Mouse (Mus musculus) kidney, embryonic 14.5 days (tissue): ENCODE results near the gene Rps25. TPM values are rescaled to one million over a fixed set of nuclear protein-coding genes. Genes with fewer than 3 reads are reported as not detected.
"Not testable (repeated sequence)": the region's sequence is repeated elsewhere in the genome, so short reads cannot be mapped to it uniquely, and the experiment has no call there.

Experiments used
- ATAC-seq: fragments of 200-750 bp; cut with Nextera tagmentation; 2 replicates; pipeline ENCODE4 v1.8.0; 2017; ENCODE audit warnings: moderate number of reproducible peaks, mild to moderate bottlenecking, moderate TSS enrichment, moderate library complexity; ENCODE audit not compliant: low FRiP score, low TSS enrichment
- H3K27ac ChIP-seq: fragments of 300-500 bp; sonication (generic); 2 replicates; pipeline ENCODE4 v1.5.1; 2014; ENCODE audit warnings: low read depth, mild to moderate bottlenecking, low read length, moderate library complexity, mixed read lengths
- H3K27me3 ChIP-seq: fragments of 300-500 bp; sonication (generic); 2 replicates; pipeline ENCODE4 v1.6.1; 2014; ENCODE audit warnings: mild to moderate bottlenecking, low read length; ENCODE audit not compliant: control insufficient read depth, insufficient read depth
- H3K36me3 ChIP-seq: fragments of 300-500 bp; sonication (generic); 2 replicates; pipeline ENCODE4 v1.6.1; 2014; ENCODE audit warnings: low read length, mixed read lengths; ENCODE audit not compliant: control insufficient read depth, insufficient read depth
- H3K4me1 ChIP-seq: fragments of 300-500 bp; sonication (generic); 2 replicates; pipeline ENCODE4 v1.6.1; 2014; ENCODE audit warnings: low read length, mixed read lengths; ENCODE audit not compliant: control insufficient read depth, insufficient read depth
- H3K4me2 ChIP-seq: fragments of 300-500 bp; sonication (generic); replicated peaks from 2 replicates; pipeline ENCODE4 v1.6.1; 2014; ENCODE audit warnings: low read depth, mild to moderate bottlenecking, low read length
- H3K4me3 ChIP-seq: fragments of 300-500 bp; sonication (generic); 2 replicates; pipeline ENCODE4 v1.5.1; 2014; ENCODE audit warnings: mild to moderate bottlenecking, low read length
- H3K9ac ChIP-seq: fragments of 300-500 bp; sonication (generic); 2 replicates; pipeline ENCODE4 v1.6.1; 2014; ENCODE audit warnings: low read depth, mild to moderate bottlenecking, low read length, moderate library complexity
- H3K9me3 ChIP-seq: fragments of 300-500 bp; sonication (generic); 2 replicates; pipeline ENCODE4 v1.6.1; 2016; ENCODE audit warnings: low read length; ENCODE audit not compliant: control insufficient read depth
- WGBS: fragments of 180-500 bp; shearing (Covaris S2); extraction: QIAGEN DNeasy Blood & Tissue Kit; methylation state at CpG from one replicate; pipeline ENCODE4 v1.1.7; 2014; 5-methylcytosine and 5-hydroxymethylcytosine counted together
- polyA plus RNA-seq: library from polyadenylated mRNA; unstranded; fragments of >200 nt; fragmentation: Nextera tagmentation; extraction: Ambion mirVana; gene quantifications from 2 replicates; pipeline ENCODE4 v1.2.1, GENCODE M21; 2014

Gene Rps25
- polyA plus RNA-seq, 1 experiment from 2014 or later, result 2,593 TPM

DNA sequence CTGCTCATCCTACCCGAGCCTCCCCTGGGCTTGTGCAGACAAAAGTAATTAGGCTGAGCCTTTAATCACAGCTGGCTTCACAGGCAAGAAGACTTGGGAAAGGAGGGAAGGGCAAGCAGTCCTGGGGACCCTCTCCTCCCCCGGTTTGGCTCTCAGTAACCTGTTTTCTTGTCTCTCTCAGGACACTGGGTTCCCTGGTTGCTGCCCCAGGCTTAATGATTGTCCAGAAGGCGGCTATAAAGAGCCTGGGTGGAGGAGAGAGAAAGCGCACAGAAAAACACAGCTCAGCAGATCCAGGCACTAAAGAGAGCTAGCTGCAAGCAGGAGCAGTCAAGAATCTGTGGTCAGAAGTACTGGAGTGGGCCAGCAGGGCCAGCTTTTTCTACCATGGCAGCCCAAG is 8.9 kb upstream of the Rps25 start:
- Histone ChIP-seq H3K27ac (peak overlapping the region; percentile 89; the same call in 1 of the 2 replicates), H3K9ac (peak overlapping the region; percentile 76; the same call in 1 of the 2 replicates)

DNA sequence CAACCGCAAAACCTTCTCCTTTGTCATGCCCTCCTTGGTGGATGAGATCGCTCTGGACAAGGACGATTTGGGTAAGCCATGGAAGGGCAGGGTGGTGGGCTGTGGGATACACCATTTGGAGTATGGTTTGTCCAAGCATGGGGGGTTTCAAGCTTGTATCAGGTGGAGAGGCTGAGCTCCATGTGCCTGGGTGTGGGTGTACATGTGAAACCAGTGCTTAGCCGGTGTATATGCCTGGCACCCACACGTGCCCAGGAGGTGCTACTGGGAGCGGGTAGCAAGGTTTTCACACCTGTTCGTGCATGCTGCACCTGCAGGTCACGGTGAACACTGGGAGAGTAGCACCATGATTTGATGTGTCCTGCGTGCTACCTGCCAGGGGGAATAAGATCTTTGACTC is 8.4 kb upstream of the Rps25 start:
- no peaks in the 10 kb centered on the region for H3K27me3 ChIP-seq
- 73% methylated on average over 9 of the region's 9 CpGs for WGBS
- peak overlapping the region; percentile 89; the same call in 1 of the 2 replicates for H3K27ac ChIP-seq
- H3K9me3 ChIP-seq, result no peaks in the 10 kb centered on the region
- peak overlapping the region; percentile 68 for H3K4me3 ChIP-seq
- no peak for ATAC-seq
- H3K36me3 ChIP-seq, result peaks cover 33% of the 10 kb centered on the region
- peak overlapping the region; percentile 76; the same call in 1 of the 2 replicates for H3K9ac ChIP-seq
- peak overlapping the region; percentile 96 for H3K4me2 ChIP-seq
- peaks cover 11% of the 10 kb centered on the region for H3K4me1 ChIP-seq

More for the DNA sequence above, 8.9 kb upstream of the Rps25 start:
- Histone ChIP-seq H3K9me3 (no peaks in the 10 kb centered on the region), H3K4me1 (peaks cover 11% of the 10 kb centered on the region), H3K36me3 (peaks cover 28% of the 10 kb centered on the region), H3K27me3 (no peaks in the 10 kb centered on the region), H3K4me3 (peak overlapping the region; percentile 68), H3K4me2 (peak overlapping the region; percentile 96)
- 8% methylated on average over 4 of the region's 4 CpGs for WGBS
- peak; percentile 5; the same call in 1 of the 2 replicates for ATAC-seq

- H3K4me3 ChIP-seq, result peak overlapping the region; percentile 68
- no peaks in the 10 kb centered on the region for H3K9me3 ChIP-seq
- no peak overlapping the region for H3K27ac ChIP-seq
- H3K4me1 ChIP-seq, result peaks cover 11% of the 10 kb centered on the region
- H3K9ac ChIP-seq, result 0 out of 2 replicates have a peak overlapping the region, but pooled peaks have one; percentile 76
- WGBS, result 71% methylated on average over 13 of the region's 13 CpGs
- H3K27me3 ChIP-seq, result no peaks in the 10 kb centered on the region
- no peak for ATAC-seq
- peak overlapping the region; percentile 96 for H3K4me2 ChIP-seq
- peaks cover 40% of the 10 kb centered on the region for H3K36me3 ChIP-seq
These were observed 7.7 kb upstream of the Rps25 start for GRCm38 (mm10) chr9:44399114-44399794.

GRCm38 (mm10) chr9:44399795-44400114 is 7.2 kb upstream of the Rps25 start:
- no peaks in the 10 kb centered on the region for H3K27me3 ChIP-seq
- H3K9me3 ChIP-seq, result no peaks in the 10 kb centered on the region
- peaks cover 11% of the 10 kb centered on the region for H3K4me1 ChIP-seq
- 87% methylated on average over 6 of the region's 6 CpGs for WGBS
- no peak for ATAC-seq
- peaks cover 45% of the 10 kb centered on the region for H3K36me3 ChIP-seq
- H3K27ac ChIP-seq, result no peak overlapping the region
- H3K4me2 ChIP-seq, result no peak overlapping the region
- no peak overlapping the region for H3K4me3 ChIP-seq
- H3K9ac ChIP-seq, result no peak overlapping the region

GRCm38 (mm10) chr9:44401081-44401480 is 5.9 kb upstream of the Rps25 start:
- H3K9ac ChIP-seq, result no peak overlapping the region
- WGBS, result 82% methylated on average over 4 of the region's 4 CpGs
- no peaks in the 10 kb centered on the region for H3K9me3 ChIP-seq
- peaks cover 11% of the 10 kb centered on the region for H3K4me1 ChIP-seq
- no peak for ATAC-seq
- no peaks in the 10 kb centered on the region for H3K27me3 ChIP-seq
- H3K27ac ChIP-seq, result no peak overlapping the region
- H3K36me3 ChIP-seq, result peaks cover 54% of the 10 kb centered on the region
- no peak overlapping the region for H3K4me3 ChIP-seq
- H3K4me2 ChIP-seq, result no peak overlapping the region

GRCm38 (mm10) chr9:44405011-44405410 is 1.9 kb upstream of the Rps25 start:
- ATAC-seq, result no peak
- H3K4me2 ChIP-seq, result no peak overlapping the region
- no peak overlapping the region for H3K27ac ChIP-seq
- H3K27me3 ChIP-seq, result no peaks in the 10 kb centered on the region
- no peaks in the 10 kb centered on the region for H3K4me1 ChIP-seq
- H3K36me3 ChIP-seq, result peaks cover 69% of the 10 kb centered on the region
- no peaks in the 10 kb centered on the region for H3K9me3 ChIP-seq
- H3K4me3 ChIP-seq, result no peak overlapping the region
- 71% methylated on average over 3 of the region's 3 CpGs for WGBS
- H3K9ac ChIP-seq, result no peak overlapping the region

- peak overlapping the region; percentile 89 for H3K4me3 ChIP-seq
- no peaks in the 10 kb centered on the region for H3K27me3 ChIP-seq
- no peak for ATAC-seq
- peak overlapping the region; percentile 92 for H3K9ac ChIP-seq
- no peaks in the 10 kb centered on the region for H3K4me1 ChIP-seq
- H3K9me3 ChIP-seq, result no peaks in the 10 kb centered on the region
- H3K4me2 ChIP-seq, result peak overlapping the region; percentile 68
- peak overlapping the region; percentile 97 for H3K27ac ChIP-seq
- under 1% methylated on average over 24 of the region's 24 CpGs for WGBS
- H3K36me3 ChIP-seq, result peaks cover 70% of the 10 kb centered on the region
These were observed 786 bp downstream of the Rps25 start for GRCm38 (mm10) chr9:44407752-44408097.

GRCm38 (mm10) chr9:44408693-44409092 is 1.8 kb downstream of the Rps25 start:
- WGBS, result 78% methylated on average over 9 of the region's 9 CpGs
- not testable (repeated sequence) for H3K9me3 ChIP-seq, H3K27me3 ChIP-seq, ATAC-seq, H3K4me1 ChIP-seq, H3K27ac ChIP-seq
- Histone ChIP-seq H3K36me3 (peaks cover 69% of the 10 kb centered on the region), H3K4me2 (peak overlapping the region; percentile 68), H3K4me3 (peak overlapping the region; percentile 89), H3K9ac (peak overlapping the region; percentile 92; the same call in 1 of the 2 replicates)

- Histone ChIP-seq H3K4me1 (no peaks in the 10 kb centered on the region), H3K4me3 (no peak overlapping the region), H3K27me3 (no peaks in the 10 kb centered on the region), H3K9me3 (no peaks in the 10 kb centered on the region), H3K27ac (no peak overlapping the region), H3K36me3 (peaks cover 59% of the 10 kb centered on the region), H3K4me2 (no peak overlapping the region), H3K9ac (no peak overlapping the region)
- ATAC-seq, result no peak
- 85% methylated on average over 2 of the region's 2 CpGs for WGBS
These were observed 3.9 kb downstream of the Rps25 start for GRCm38 (mm10) chr9:44410647-44411336.
